Mouse (Mus musculus) kidney, postnatal 0 days (tissue): ENCODE data around the gene Foxp3. TPM values are rescaled to one million over a fixed set of nuclear protein-coding genes. Genes with fewer than 3 reads are reported as not detected.
A peak's percentile ranks its signal among the peaks of the same experiment; 100 is the strongest.

Source experiments
- ATAC-seq: fragments of 200-750 bp; cut with Nextera tagmentation; replicated peaks from 2 replicates; pipeline ENCODE4 v1.8.0; 2017; ENCODE audit warnings: low read depth, moderate number of reproducible peaks, moderate TSS enrichment, moderate library complexity; ENCODE audit not compliant: low FRiP score
- DNase-seq: peaks from one replicate; pipeline ENCODE4 v3.0.0-alpha.2; 2016; ENCODE audit warnings: low spot score
- H3K27ac ChIP-seq: fragments of 300-500 bp; sonication (generic); 2 replicates; pipeline ENCODE4 v1.5.1; 2014; ENCODE audit warnings: mild to moderate bottlenecking
- H3K27me3 ChIP-seq: fragments of 300-500 bp; sonication (generic); 2 replicates; pipeline ENCODE4 v1.6.1; 2014; ENCODE audit warnings: low read length, mixed read lengths; ENCODE audit not compliant: insufficient read depth
- H3K36me3 ChIP-seq: fragments of 300-500 bp; sonication (generic); 2 replicates; pipeline ENCODE4 v1.6.1; 2014; ENCODE audit warnings: low read length, mixed read lengths; ENCODE audit not compliant: insufficient read depth
- H3K4me1 ChIP-seq: fragments of 300-500 bp; sonication (generic); replicated peaks from 2 replicates; pipeline ENCODE4 v1.6.1; 2014; ENCODE audit warnings: antibody characterized with exemption, low read length, mixed read lengths; ENCODE audit not compliant: insufficient read depth
- H3K4me2 ChIP-seq: fragments of 300-500 bp; sonication (generic); 2 replicates; pipeline ENCODE4 v1.6.1; 2014; ENCODE audit warnings: mild to moderate bottlenecking, low read length, moderate library complexity, mixed read lengths
- H3K4me3 ChIP-seq: fragments of 300-500 bp; sonication (generic); replicated peaks from 2 replicates; pipeline ENCODE4 v1.5.1; 2014; ENCODE audit warnings: low read depth, low read length
- H3K9ac ChIP-seq: fragments of 300-500 bp; sonication (generic); 2 replicates; pipeline ENCODE4 v1.6.1; 2014; ENCODE audit warnings: low read depth, low read length
- H3K9me3 ChIP-seq: fragments of 300-500 bp; sonication (generic); replicated peaks from 2 replicates; pipeline ENCODE4 v1.6.1; 2016; ENCODE audit warnings: low read length, inconsistent platforms, mixed read lengths
- CTCF ChIP-seq: IDR thresholded peaks from 2 replicates; pipeline ENCODE4 v1.5.1; 2016; ENCODE audit warnings: antibody characterized with exemption, low read depth, mild to moderate bottlenecking, moderate library complexity
- WGBS: fragments of 180-500 bp; shearing (Covaris S2); extraction: QIAGEN DNeasy Blood & Tissue Kit; methylation state at CpG from one replicate; pipeline ENCODE4 v1.1.7; 2014; 5-methylcytosine and 5-hydroxymethylcytosine counted together
- polyA plus RNA-seq: library from polyadenylated mRNA; unstranded; fragments of >200 nt; fragmentation: Nextera tagmentation; extraction: Ambion mirVana; gene quantifications from 2 replicates; pipeline ENCODE4 v1.2.1, GENCODE M21; 2015

Gene Foxp3
- polyA plus RNA-seq, 1 experiment from 2014 or later, result not detected

- Histone ChIP-seq H3K4me2 (no peak overlapping the region), H3K36me3 (no peaks in the 10 kb centered on the region), H3K27ac (no peak overlapping the region), H3K4me1 (no peaks in the 10 kb centered on the region), H3K9ac (no peak overlapping the region), H3K9me3 (no peaks in the 10 kb centered on the region), H3K27me3 (no peaks in the 10 kb centered on the region), H3K4me3 (no peak overlapping the region)
- TF ChIP-seq CTCF, result no peak
- peak; percentile 17; the same call in 1 of the 2 replicates for ATAC-seq
- no peak for DNase-seq
- 26% methylated on average over 13 of the region's 13 CpGs for WGBS
Observed at GRCm38 (mm10) chrX:7639536-7640325, 66.3 kb downstream of the Foxp3 start.

- Histone ChIP-seq H3K27me3 (no peaks in the 10 kb centered on the region), H3K36me3 (no peaks in the 10 kb centered on the region), H3K4me2 (no peak overlapping the region), H3K4me1 (no peaks in the 10 kb centered on the region), H3K9me3 (no peaks in the 10 kb centered on the region), H3K27ac (no peak overlapping the region), H3K9ac (no peak overlapping the region), H3K4me3 (no peak overlapping the region)
- no peak for DNase-seq
- 52% methylated on average over 12 of the region's 12 CpGs for WGBS
- no peak for ATAC-seq
- TF ChIP-seq CTCF, result no peak
Observed at GRCm38 (mm10) chrX:7640785-7641184, 67.3 kb downstream of the Foxp3 start.

Other genes with a start within 250 kb of the Foxp3 start
- 0.70 and 0.74 TPM in 2 replicates for gene Usp27x, start 197.8 kb upstream of the Foxp3 start, polyA plus RNA-seq
- gene Ppp1r3f, start 639 bp downstream of the Foxp3 start, polyA plus RNA-seq, result 1.4 and 1.6 TPM in 2 replicates
- gene Ccdc22, start 31.9 kb downstream of the Foxp3 start, polyA plus RNA-seq, result 27.8 and 29.2 TPM in 2 replicates
- 0.04 TPM in 1 of 2 replicates, not detected in the other for gene Cacna1f, start 33.4 kb downstream of the Foxp3 start, polyA plus RNA-seq
- 1.3 and 1.4 TPM in 2 replicates for gene Syp, start 64.8 kb downstream of the Foxp3 start, polyA plus RNA-seq
- 9.5 and 9.7 TPM in 2 replicates for gene Prickle3, start 83.6 kb downstream of the Foxp3 start, polyA plus RNA-seq
- gene Plp2, start 97.7 kb downstream of the Foxp3 start, polyA plus RNA-seq, result 142 and 153 TPM in 2 replicates
- 1.5 and 2.3 TPM in 2 replicates for gene Magix, start 107.6 kb downstream of the Foxp3 start, polyA plus RNA-seq
- gene Gpkow, start 123.5 kb downstream of the Foxp3 start, polyA plus RNA-seq, result 32.7 and 36.2 TPM in 2 replicates
- 39.6 and 40.6 TPM in 2 replicates for gene Wdr45, start 140.7 kb downstream of the Foxp3 start, polyA plus RNA-seq
- 0.30 TPM in 1 of 2 replicates, not detected in the other for gene Gm45208, start 148.6 kb downstream of the Foxp3 start, polyA plus RNA-seq
- gene Praf2, start 154.8 kb downstream of the Foxp3 start, polyA plus RNA-seq, result 40.9 and 41.6 TPM in 2 replicates
- gene Ccdc120, start 177.3 kb downstream of the Foxp3 start, polyA plus RNA-seq, result 16.8 and 17.4 TPM in 2 replicates
- 22.9 and 24.1 TPM in 2 replicates for gene Tfe3, start 188.9 kb downstream of the Foxp3 start, polyA plus RNA-seq
- gene Gripap1, start 216.1 kb downstream of the Foxp3 start, polyA plus RNA-seq, result 29.6 and 30.1 TPM in 2 replicates
- 0.68 and 0.83 TPM in 2 replicates for gene Kcnd1, start 248.6 kb downstream of the Foxp3 start, polyA plus RNA-seq